Mouse (Mus musculus) olfactory bulb, adult 2 months (tissue): ENCODE data around the gene Gm11077.

ENCODE experiments used
- CTCF ChIP-seq: fragments of 200-500 bp; IDR thresholded peaks from 2 replicates; pipeline ENCODE4 v1.5.1; 2012; ENCODE audit warnings: low read depth, mild to moderate bottlenecking, low read length, moderate library complexity; ENCODE audit not compliant: insufficient read depth
- POLR2A ChIP-seq: fragments of 200-500 bp; IDR thresholded peaks from 2 replicates; pipeline ENCODE4 v1.6.1; 2012; ENCODE audit warnings: mild to moderate bottlenecking, low read depth, low read length, moderate library complexity; ENCODE audit not compliant: insufficient read depth

DNA sequence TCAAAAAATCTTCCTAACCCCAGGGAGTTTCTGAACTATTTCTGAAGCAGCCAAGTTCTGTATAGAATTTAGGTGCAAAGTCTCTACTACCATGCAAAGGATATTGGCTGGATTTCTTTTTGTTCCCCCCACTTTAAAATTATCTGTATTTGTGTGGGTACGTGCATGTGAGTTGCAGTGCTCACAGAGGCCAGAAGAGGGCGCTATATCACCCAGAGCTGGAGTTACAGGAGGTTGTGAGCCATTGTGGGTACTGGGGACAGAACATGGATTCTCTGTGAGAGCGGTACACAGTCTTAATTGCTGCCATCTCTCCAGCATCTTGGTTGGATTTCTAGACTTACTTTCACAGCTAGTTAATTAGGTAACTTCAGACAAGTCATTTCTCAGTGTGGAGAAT is 69.8 kb downstream of the Gm11077 start:
- TF ChIP-seq POLR2A (no peak), CTCF (no peak)
